Mouse (Mus musculus): ENCODE measurements around the gene Btbd1. TPM values are rescaled to one million over a fixed set of nuclear protein-coding genes. Genes with fewer than 3 reads are reported as not detected.

Btbd1 gene
- total and polyA plus RNA-seq, 3 experiments = 9.2 to 91.8 (median 74.6) TPM

DNA sequence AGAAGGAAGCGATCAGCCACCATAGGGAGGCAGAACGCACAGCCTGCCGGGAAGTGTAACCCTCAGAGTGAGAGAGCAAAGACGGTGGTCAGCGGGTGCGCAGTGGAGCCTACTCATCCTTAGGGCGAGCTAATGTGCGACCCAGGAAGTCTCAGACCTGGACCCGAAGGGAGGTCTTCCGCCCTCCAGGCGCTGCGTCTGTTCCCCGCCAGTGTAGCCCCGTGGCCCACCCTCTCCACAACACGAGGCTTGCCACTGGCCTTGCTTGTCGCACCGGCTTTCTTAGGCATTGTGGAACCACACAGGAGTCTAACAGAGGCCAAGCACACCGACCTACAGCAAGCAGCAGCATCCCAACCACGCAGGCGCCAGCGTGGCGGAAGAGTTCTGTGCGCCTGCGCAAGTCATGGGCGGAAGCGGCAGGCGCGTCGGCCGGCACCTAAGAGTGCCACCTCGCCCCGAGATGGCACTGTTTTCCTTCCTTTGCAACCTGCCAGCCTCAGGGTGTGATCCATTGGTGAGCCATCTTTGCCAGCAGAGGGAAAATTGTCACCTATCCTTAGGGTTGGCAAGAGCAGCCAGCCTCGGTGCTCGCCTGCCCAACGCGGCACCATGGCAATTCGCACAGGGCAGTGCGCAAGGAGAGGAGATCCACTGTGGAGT, 40.0 kb downstream of the Btbd1 start, which contains the start of gene 3110040N11Rik:
Gene 3110040N11Rik, minus strand, starts transcription at position 384 of the 663 bp plus-strand sequence.
- Histone ChIP-seq H3K9me3 (replicated peaks) (no peaks in the 10 kb centered on the region), H3K4me1 (ENCODE audit: insufficient read depth, low read depth, low read length) (peaks cover 25% of the 10 kb centered on the region), H3K36me3 (replicated peaks) (peaks cover 45% of the 10 kb centered on the region), H3K4me3 (ENCODE audit: low read depth, low read length) (peak within 1 kb of the TSS; percentile 80), H3K27me3 (ENCODE audit: insufficient read depth, low read length) (no peaks in the 10 kb centered on the region)
- ATAC-seq (ENCODE audit: extremely low read depth, insufficient number of reproducible peaks, low FRiP score, poor library complexity, severe bottlenecking) (peak; percentile 79), DNase-seq (ENCODE audit: low spot score) (peak; percentile 75)
- TF ChIP-seq GATA1 (IDR thresholded peaks at IDR 0.05; ENCODE audit: borderline replicate concordance, low read length) = no peak
- no peak for TF ChIP-seq CTCF (IDR thresholded peaks at IDR 0.05; ENCODE audit: low read depth, low read length)
- no peak for TF ChIP-seq TAL1 (conservative IDR thresholded peaks at IDR 0.05; ENCODE audit: low read depth, low read length)
- 0 out of 2 replicates have a peak, but pooled peaks have one; percentile 29 for TF ChIP-seq POLR2AphosphoS5 (IDR thresholded peaks at IDR 0.05; ENCODE audit: insufficient replicate concordance, low read depth, low read length)

- no peaks in the 10 kb centered on the region for H3K9me3 ChIP-seq (replicated peaks)
- H3K4me3 ChIP-seq (ENCODE audit: low read depth, low read length) = peak overlapping the region; percentile 80
- DNase-seq (ENCODE audit: low spot score) (peak; percentile 16), ATAC-seq (ENCODE audit: extremely low read depth, insufficient number of reproducible peaks, low FRiP score, poor library complexity, severe bottlenecking) (no peak)
- TF ChIP-seq TAL1 (conservative IDR thresholded peaks at IDR 0.05; ENCODE audit: low read depth, low read length) = no peak
- no peak for TF ChIP-seq GATA1 (IDR thresholded peaks at IDR 0.05; ENCODE audit: borderline replicate concordance, low read length)
- TF ChIP-seq GATA2 (IDR thresholded peaks at IDR 0.05; ENCODE audit: borderline replicate concordance, low read depth, low read length) = no peak
- no peak for TF ChIP-seq POLR2AphosphoS5 (IDR thresholded peaks at IDR 0.05; ENCODE audit: insufficient replicate concordance, low read depth, low read length)
- no peak for TF ChIP-seq CTCF (IDR thresholded peaks at IDR 0.05; ENCODE audit: low read depth, low read length)
- H3K36me3 ChIP-seq (replicated peaks) = peaks cover 40% of the 10 kb centered on the region
- H3K4me1 ChIP-seq (ENCODE audit: insufficient read depth, low read depth, low read length) = peaks cover 25% of the 10 kb centered on the region
- no peaks in the 10 kb centered on the region for H3K27me3 ChIP-seq (ENCODE audit: insufficient read depth, low read length)
Observed at GRCm38 (mm10) chr7:81788536-81788935, 40.7 kb downstream of the Btbd1 start.

- Histone ChIP-seq H3K27me3 (ENCODE audit: insufficient read depth, low read length) (no peaks in the 10 kb centered on the region), H3K4me3 (ENCODE audit: low read depth, low read length) (no peak overlapping the region), H3K9me3 (replicated peaks) (peaks cover 14% of the 10 kb centered on the region), H3K4me1 (ENCODE audit: insufficient read depth, low read depth, low read length) (peaks cover 18% of the 10 kb centered on the region), H3K36me3 (replicated peaks) (peaks cover 72% of the 10 kb centered on the region)
- TF ChIP-seq GATA2 (IDR thresholded peaks at IDR 0.05; ENCODE audit: borderline replicate concordance, low read depth, low read length) = no peak
- no peak for TF ChIP-seq POLR2AphosphoS5 (IDR thresholded peaks at IDR 0.05; ENCODE audit: insufficient replicate concordance, low read depth, low read length)
- TF ChIP-seq CTCF (IDR thresholded peaks at IDR 0.05; ENCODE audit: low read depth, low read length) = no peak
- no peak for TF ChIP-seq TAL1 (conservative IDR thresholded peaks at IDR 0.05; ENCODE audit: low read depth, low read length)
- no peak for TF ChIP-seq GATA1 (IDR thresholded peaks at IDR 0.05; ENCODE audit: borderline replicate concordance, low read length)
- ATAC-seq (ENCODE audit: extremely low read depth, insufficient number of reproducible peaks, low FRiP score, poor library complexity, severe bottlenecking) (no peak), DNase-seq (ENCODE audit: low spot score) (no peak)
Observed at GRCm38 (mm10) chr7:81777667-81778218, 51.5 kb downstream of the Btbd1 start.

DNA sequence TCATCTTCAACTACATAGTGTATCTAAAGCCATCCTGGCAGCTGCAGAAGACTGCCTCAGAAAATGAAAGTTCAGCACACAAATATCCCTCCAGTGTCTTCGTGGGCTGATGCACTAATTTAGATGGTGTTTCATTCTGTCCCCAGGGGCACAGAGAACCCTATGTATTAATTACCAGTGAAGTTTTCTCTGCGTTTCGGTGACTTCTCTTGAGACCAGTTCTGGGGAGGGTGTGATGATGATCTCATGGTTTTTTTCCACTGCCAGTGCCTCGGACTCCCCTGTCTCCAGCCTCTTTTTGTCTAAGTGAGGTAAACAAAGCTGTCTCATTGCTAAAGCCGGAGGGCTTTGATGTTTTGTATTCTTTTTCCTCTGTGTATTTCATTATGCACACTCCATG, 53.9 kb downstream of the Btbd1 start:
- ATAC-seq (ENCODE audit: extremely low read depth, insufficient number of reproducible peaks, low FRiP score, poor library complexity, severe bottlenecking) (no peak), DNase-seq (ENCODE audit: low spot score) (no peak)
- Histone ChIP-seq H3K36me3 (replicated peaks) (peaks cover 64% of the 10 kb centered on the region), H3K4me3 (ENCODE audit: low read depth, low read length) (no peak overlapping the region), H3K9me3 (replicated peaks) (peaks cover 4% of the 10 kb centered on the region), H3K4me1 (ENCODE audit: insufficient read depth, low read depth, low read length) (peaks cover 23% of the 10 kb centered on the region), H3K27me3 (ENCODE audit: insufficient read depth, low read length) (no peaks in the 10 kb centered on the region)
- no peak for TF ChIP-seq POLR2AphosphoS5 (IDR thresholded peaks at IDR 0.05; ENCODE audit: insufficient replicate concordance, low read depth, low read length)
- no peak for TF ChIP-seq GATA1 (IDR thresholded peaks at IDR 0.05; ENCODE audit: borderline replicate concordance, low read length)
- TF ChIP-seq GATA2 (IDR thresholded peaks at IDR 0.05; ENCODE audit: borderline replicate concordance, low read depth, low read length) = no peak
- TF ChIP-seq CTCF (IDR thresholded peaks at IDR 0.05; ENCODE audit: low read depth, low read length) = no peak
- no peak for TF ChIP-seq TAL1 (conservative IDR thresholded peaks at IDR 0.05; ENCODE audit: low read depth, low read length)

DNA sequence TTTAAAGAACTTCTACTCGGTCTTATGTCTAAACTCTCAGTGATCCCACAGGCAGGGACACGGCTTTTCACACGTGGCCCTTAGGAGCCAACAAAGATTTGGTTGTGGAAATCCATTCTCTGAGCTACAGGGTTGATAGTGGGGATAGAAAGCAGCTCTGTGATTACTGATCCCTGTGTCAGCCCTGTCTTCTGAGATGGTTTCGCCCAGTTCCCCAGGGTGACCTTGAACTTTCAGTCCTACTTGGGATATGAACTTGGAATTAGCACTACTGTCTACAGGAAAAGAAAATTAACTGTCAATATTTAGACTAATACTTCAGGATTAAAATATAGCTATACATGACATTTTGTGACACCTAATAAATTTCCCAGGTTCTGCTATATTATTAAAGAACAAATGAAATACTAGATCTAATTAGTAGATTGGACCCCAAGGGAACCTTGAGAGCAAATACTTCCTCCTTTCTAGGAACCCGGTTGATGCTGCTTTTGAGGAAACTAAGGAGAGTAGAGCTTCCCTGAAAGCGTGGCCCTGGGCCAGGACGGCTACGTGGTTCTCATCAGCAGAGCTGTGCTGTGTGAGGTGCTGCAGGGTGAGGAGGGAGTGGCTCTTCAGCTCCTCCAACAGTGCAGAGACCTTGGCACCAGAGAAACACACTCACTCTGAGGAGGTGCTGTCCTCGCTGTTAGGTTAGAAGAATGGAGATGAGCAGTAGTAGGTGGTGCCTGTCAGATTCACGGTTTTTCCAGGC, 56.3 kb downstream of the Btbd1 start:
- DNase-seq (ENCODE audit: low spot score) = peak; percentile 66
- no peak for TF ChIP-seq TAL1 (conservative IDR thresholded peaks at IDR 0.05; ENCODE audit: low read depth, low read length)
- no peak for TF ChIP-seq CTCF (IDR thresholded peaks at IDR 0.05; ENCODE audit: low read depth, low read length)
- no peak for TF ChIP-seq GATA2 (IDR thresholded peaks at IDR 0.05; ENCODE audit: borderline replicate concordance, low read depth, low read length)
- TF ChIP-seq POLR2AphosphoS5 (IDR thresholded peaks at IDR 0.05; ENCODE audit: insufficient replicate concordance, low read depth, low read length) = no peak
- no peak for TF ChIP-seq GATA1 (IDR thresholded peaks at IDR 0.05; ENCODE audit: borderline replicate concordance, low read length)
- peak; percentile 22; the same call in 1 of the 2 replicates for ATAC-seq (ENCODE audit: extremely low read depth, insufficient number of reproducible peaks, low FRiP score, poor library complexity, severe bottlenecking)
- H3K4me1 ChIP-seq (ENCODE audit: insufficient read depth, low read depth, low read length) = peaks cover 23% of the 10 kb centered on the region
- no peaks in the 10 kb centered on the region for H3K27me3 ChIP-seq (ENCODE audit: insufficient read depth, low read length)
- no peaks in the 10 kb centered on the region for H3K9me3 ChIP-seq (replicated peaks)
- peaks cover 55% of the 10 kb centered on the region for H3K36me3 ChIP-seq (replicated peaks)
- H3K4me3 ChIP-seq (ENCODE audit: low read depth, low read length) = no peak overlapping the region; the same call in 1 of the 2 replicates
